Mouse (Mus musculus) urinary bladder, postnatal 4 days (tissue): ENCODE results near the gene Cyp2c65.
"Not testable (repeated sequence)": the region's sequence is repeated elsewhere in the genome, so short reads cannot be mapped to it uniquely, and the experiment has no call there.

Experiments
- DNase-seq, 2 experiments: peaks; one replicate each; pipeline ENCODE4 v3.0.0; 2021 to 2022; ENCODE audit warnings: low spot score in 2 of 2

Gene Cyp2c65

DNA sequence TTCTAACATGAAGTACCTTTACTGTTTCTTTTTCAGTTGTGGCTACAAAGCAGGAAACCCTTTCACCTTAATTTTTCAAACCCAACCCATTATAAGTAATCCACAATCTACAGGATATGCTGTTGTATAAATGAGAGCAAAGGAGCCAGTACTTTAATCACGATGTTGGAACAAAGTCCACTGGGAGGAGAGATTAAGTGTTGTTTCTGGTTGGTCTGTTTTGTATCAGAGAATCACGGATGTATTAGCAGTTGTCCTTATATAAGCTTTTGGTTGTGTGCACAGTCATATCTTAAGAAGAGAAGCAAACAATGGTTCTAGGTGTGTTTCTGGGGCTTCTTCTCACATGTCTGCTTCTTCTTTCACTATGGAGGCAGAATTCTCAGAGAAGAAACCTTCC, at the start of gene Cyp2c65:
Cyp2c65 (plus strand) TSS at position 297 of the 400 bp plus-strand sequence.
- DNase-seq, result no peak

DNA sequence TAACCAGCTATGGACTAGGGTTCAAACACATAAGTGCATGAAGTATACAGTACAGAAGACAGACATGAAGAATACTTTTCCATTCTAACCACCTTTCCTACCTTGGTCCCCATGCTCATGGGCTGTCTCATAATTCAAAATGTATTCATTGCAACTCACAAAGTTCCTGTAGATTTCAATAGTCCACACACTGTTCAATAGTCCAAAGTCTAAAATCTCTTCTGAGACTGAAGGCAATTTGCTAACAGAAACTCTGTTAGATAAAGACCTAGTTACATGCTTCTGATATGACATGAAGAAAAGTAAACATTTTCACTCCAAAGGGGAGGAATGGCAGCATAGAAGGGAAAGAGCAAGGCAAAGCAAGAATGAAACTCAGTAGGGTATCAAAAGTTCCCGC, 2.9 kb upstream of the Cyp2c65 start:
- no peak for DNase-seq

DNA sequence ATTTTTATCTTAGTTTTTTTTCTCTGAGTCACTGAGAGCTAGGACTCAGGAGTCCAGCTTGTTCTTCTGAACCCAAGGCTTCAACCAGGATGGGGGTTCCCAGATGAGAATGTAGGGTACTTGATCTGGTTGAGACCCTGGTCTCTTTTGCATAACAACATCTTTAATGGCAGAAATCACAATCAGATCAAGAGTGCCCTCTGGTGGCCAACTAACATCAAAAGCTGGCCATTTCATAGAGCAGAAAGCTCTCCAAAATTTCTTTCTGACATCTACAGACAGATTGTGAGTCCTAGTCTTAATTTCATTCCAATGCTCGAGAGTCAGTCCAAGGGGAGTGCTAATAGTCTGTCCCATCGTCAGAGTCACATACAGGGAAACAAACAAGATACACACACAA, 38.0 kb downstream of the Cyp2c65 start:
- DNase-seq, result not testable (repeated sequence)

DNA sequence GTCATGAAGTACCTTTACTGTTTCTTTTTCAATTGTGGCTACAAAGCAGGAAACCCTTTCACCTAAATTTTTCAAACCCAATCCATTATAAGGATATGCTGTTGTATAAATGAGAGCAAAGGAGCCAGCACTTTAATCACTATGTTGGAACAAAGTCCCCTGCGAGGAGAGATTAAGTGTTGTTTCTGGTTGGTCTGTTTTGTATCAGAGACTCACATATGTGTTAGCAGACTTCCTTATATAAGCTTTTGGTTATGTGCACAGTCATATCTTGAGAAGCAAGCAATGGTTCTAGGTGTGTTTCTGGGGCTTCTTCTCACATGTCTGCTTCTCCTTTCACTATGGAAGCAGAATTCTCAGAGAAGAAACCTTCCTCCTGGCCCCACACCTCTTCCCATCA, 52.8 kb downstream of the Cyp2c65 start, which contains the start of gene Cyp2c66:
Cyp2c66 (plus strand) TSS at position 255 of the 400 bp plus-strand sequence.
- DNase-seq, result no peak
